Mouse (Mus musculus) heart, adult 11 months (tissue): ENCODE data around the gene Mbl1.

Experiments
- DNase-seq: peaks from one replicate; pipeline ENCODE4 v3.0.0; 2022

Gene Mbl1

DNA sequence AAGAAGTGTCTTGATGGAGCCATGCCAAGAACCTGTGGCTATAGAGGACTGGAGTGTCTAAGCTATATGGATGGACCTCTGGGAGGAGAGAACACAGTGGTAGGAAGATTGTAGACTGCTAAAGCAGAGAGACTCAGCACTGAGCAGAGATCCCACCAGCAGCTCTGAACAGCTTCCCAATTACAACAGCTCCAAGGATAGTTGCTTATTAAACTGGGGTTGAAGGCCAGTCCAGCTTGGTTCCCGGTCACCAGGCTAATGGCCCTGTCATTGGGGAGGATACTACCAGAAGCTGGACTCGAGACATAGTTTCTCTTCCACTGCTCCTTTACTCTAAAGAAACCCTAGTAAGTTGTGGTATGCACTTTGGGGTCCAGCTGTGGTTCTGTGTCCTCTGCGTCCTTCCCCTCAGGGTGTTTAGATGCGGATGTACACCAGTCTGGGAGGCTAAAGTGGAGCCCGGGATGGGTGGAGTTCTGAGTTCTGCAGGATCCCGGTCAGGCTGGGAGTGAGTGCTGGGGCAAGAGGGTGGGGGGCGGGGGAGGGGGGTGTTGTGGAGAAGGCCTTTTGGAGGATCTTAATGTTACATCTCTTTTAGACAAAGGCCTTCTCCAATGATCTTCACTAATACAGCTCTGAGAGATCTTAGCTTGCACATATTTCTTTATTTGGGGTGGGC is at the start of gene Mbl1:
Mbl1 (plus strand) TSS at position 239 of the 679 bp plus-strand sequence.
- peak; percentile 33 for DNase-seq

GRCm38 (mm10) chr14:41102269-41102668 is 49.0 kb upstream of the Mbl1 start:
- no peak for DNase-seq

- peak; percentile 78 for DNase-seq
Observed at GRCm38 (mm10) chr14:41104853-41105444, 46.3 kb upstream of the Mbl1 start, which contains the start of gene Mat1a. Gene Mat1a, plus strand, starts transcription at chr14:41105035.

DNA sequence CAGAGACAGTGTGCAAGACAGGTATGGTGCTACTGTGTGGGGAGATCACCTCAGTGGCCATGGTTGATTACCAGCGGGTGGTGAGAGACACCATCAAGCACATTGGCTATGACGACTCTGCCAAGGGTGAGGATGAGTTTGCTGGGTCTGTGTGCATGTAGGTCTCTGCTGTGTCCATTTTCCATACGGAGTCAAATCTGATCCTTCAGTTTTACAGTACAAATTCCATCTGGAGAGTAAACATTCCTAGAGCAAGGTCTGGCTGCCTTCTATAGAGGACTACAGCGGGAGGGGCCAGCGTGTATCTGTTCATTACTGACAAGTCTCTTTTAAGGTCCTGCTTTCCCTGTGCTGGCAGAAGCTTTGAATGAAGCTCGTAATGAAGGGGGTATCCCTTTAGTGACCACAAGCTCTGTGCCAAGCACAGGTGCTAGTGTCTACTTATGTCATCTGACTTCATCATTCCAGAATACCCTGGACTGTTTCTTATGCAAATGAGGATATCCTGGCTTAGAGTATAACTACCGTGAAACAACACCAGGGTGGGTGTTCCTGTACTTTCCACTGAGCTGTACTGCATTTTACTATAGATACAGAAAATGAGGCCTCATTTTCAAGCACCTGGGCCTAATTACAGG is 40.1 kb upstream of the Mbl1 start:
- DNase-seq = peak; percentile 76

DNA sequence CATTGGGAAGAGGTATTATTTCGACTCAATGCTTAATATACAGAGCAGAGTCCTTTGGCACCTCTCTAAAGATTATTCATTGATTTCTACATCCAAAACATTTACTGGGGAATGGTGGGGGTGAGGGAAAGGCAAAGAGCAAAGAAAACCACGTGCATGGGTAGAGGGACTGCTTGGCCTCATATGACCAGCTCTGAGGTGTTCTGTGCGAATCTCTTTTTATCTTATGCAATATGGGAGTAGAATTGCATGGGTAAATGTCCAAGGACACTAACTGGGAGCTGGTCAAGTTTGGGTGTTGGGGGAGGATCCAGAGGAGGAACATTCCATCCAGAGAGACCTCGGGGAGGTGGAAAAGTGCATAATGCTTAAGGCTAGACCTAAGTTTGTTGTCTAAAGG is 38.3 kb upstream of the Mbl1 start:
- DNase-seq = peak; percentile 13

- DNase-seq = no peak
Observed at GRCm38 (mm10) chr14:41116271-41116670, 35.0 kb upstream of the Mbl1 start.

DNA sequence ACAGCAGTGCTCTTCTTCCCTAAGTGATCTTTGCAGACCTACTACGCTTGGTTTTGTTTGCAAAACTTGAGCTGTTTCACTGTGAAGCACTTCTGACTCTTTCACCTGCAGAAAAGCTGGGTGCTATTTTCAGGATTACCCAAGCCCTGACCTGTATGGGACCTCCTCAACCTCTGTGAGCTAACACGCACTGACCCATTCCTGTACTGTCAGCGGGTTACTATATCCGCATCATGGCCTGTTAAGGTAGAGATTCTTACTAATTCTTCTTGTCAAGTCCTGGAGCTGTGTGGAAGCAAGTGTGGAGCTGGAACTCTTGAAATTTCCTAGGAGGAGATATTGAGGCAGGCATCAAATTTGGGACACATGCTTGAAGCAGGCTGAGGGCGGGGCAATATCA is 26.6 kb upstream of the Mbl1 start:
- no peak for DNase-seq

- peak; percentile 29 for DNase-seq
Observed at GRCm38 (mm10) chr14:41127997-41128396, 23.3 kb upstream of the Mbl1 start.

GRCm38 (mm10) chr14:41131540-41131939 is 19.7 kb upstream of the Mbl1 start, which contains the start of gene Sftpa1:
Gene Sftpa1, plus strand, starts transcription at chr14:41131782.
- DNase-seq = peak; percentile 40

DNA sequence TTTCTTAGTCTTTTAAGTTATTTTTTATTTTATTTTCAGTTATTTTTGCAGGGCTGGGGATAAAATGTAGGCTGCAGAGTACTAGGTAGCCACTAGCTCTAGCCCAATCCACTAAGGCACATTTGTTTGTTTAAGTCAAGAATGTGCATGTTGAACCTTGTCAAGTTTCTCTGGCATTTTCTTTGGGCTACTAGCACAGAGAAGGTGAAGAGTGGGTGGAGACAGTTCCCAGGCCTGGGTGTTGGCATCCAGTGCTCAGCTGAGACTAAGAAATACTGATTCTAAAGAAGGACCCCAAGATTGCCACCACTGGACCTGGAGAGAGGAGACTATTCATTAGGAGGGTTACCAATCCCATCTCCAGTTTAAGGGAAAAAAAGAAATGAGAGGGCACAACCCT is 14.3 kb upstream of the Mbl1 start:
- no peak for DNase-seq

- DNase-seq = peak; percentile 18
Observed at GRCm38 (mm10) chr14:41140686-41141085, 10.6 kb upstream of the Mbl1 start.

- DNase-seq = no peak
Observed at GRCm38 (mm10) chr14:41146035-41146434, 5.2 kb upstream of the Mbl1 start.

- no peak for DNase-seq
Observed at GRCm38 (mm10) chr14:41146922-41147321, 4.3 kb upstream of the Mbl1 start.

- DNase-seq = peak; percentile 44
Observed at GRCm38 (mm10) chr14:41147356-41147755, 3.9 kb upstream of the Mbl1 start.

DNA sequence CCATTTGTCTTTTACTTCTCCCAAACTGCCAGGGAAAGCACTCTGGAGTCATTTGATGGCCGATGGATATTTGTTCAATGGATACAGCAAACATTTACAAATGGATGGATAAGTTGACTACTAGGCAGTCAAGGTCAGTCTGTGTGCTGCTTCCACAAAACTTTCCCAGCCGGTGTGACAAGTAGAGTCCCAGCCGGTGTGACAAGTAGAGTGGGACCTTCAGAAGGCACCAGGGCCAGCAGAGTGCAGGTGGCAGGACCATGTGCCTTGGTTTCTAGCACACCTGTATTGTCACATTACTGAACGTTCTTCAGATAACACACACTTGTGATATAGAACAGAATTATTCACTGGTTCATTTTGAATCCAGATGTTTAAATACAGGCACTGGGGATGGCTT is 8.8 kb downstream of the Mbl1 start:
- no peak for DNase-seq

DNA sequence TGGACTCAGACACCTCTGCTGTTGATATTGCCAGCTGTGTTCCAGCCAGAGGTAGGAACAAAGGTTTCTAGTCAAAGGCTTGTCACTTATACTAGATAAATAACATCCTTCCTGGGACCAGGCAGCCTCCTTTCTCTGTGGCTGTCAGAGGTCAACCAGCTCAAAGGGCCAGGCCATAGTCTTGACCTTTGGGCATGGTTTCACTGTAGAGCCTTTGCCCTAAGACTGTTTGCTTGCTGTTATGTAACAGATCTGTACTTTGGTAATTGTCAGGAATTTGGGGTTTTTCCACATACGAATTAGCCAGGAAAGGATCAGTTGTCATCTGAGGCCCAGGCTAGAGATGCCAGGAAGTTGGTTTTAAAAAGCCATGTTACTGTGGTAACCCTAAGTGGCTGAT is 9.5 kb downstream of the Mbl1 start:
- DNase-seq = no peak

- DNase-seq = no peak
Observed at GRCm38 (mm10) chr14:41162663-41163062, 11.4 kb downstream of the Mbl1 start.

- DNase-seq = no peak
Observed at GRCm38 (mm10) chr14:41167278-41167677, 16.0 kb downstream of the Mbl1 start.

DNA sequence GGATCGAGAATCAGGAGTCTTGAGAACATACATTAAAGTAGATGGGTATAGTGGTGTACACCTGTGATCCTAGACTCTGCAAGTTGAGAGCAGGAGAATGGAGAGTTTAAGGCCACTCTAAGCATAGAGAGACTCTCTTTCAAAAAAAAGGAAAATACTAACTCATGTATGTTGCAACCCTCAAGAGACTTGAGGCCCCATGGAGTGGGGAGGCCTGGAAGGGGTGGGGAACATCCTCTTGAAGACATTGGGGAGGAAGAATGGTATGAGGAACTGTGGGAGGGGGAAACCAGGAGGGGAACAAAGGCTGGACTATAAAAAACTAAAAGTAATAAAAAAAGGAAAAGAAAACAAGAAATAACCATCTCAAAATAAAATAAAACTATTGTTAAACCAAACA is 17.3 kb downstream of the Mbl1 start:
- DNase-seq = no peak

GRCm38 (mm10) chr14:41170514-41170913 is 19.3 kb downstream of the Mbl1 start:
- DNase-seq = no peak

GRCm38 (mm10) chr14:41174802-41175201 is 23.5 kb downstream of the Mbl1 start:
- DNase-seq = no peak

- no peak for DNase-seq
Observed at GRCm38 (mm10) chr14:41185059-41185821, 34.0 kb downstream of the Mbl1 start, which contains the start of gene Sftpd. Gene Sftpd, minus strand, starts transcription at chr14:41185149.

DNA sequence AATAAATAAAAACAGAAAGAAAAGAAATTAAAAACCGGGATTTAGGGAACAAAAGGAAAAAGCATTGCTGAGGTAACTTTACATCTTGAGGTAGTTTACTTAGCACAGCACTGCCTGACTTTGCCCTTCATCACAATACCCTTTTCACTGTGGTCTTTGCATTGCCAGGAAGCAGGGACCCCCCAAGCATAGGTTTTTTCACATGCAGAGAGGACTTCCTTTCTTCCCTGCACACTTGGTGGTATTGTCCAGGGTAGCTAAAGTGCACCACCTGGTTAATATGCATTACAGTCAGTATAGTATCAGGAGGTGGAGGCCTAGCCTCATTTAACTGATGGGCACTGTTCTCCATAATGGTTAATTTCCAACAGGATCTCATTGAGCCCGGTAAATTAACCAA is 38.2 kb downstream of the Mbl1 start:
- DNase-seq = no peak
